Mouse (Mus musculus) MEL (cell line): ENCODE measurements around the gene Ppp1r27. TPM values are rescaled to one million over a fixed set of nuclear protein-coding genes. Genes with fewer than 3 reads are reported as not detected.

Experiments
- DNase-seq: peaks from one replicate; pipeline ENCODE4 v3.0.0; 2011; ENCODE audit warnings: low read depth, low spot score
- H3K27ac ChIP-seq: 2 replicates; pipeline ENCODE4 v1.5.1; 2012; ENCODE audit warnings: low read depth, mild to moderate bottlenecking, control low read depth, low read length, moderate library complexity; ENCODE audit not compliant: control insufficient read depth
- H3K27me3 ChIP-seq, 2 experiments: fragments of 150-350 bp in 1 of 2; sonication (generic) in 1 of 2; 2 replicates each; pipeline ENCODE4 v1.6.1; 2012; ENCODE audit warnings: low read length in 2 of 2, mild to moderate bottlenecking in 2 of 2, improper control_type of control experiment in 1 of 2, moderate library complexity in 1 of 2; ENCODE audit not compliant: insufficient read depth in 2 of 2, control insufficient read depth in 1 of 2
- H3K36me3 ChIP-seq, 2 experiments: 2 replicates each; pipeline ENCODE4 v1.6.1; 2012 to 2014; ENCODE audit warnings: low read length in 2 of 2, improper control_type of control experiment in 1 of 2, inconsistent platforms in 1 of 2, mild to moderate bottlenecking in 1 of 2; ENCODE audit not compliant: insufficient read depth in 2 of 2, control insufficient read depth in 1 of 2
- H3K4me1 ChIP-seq, 2 experiments: fragments of 150-350 bp in 1 of 2; sonication (generic) in 1 of 2; 2 replicates each; pipeline ENCODE4 v1.6.1; 2012; ENCODE audit warnings: low read length in 2 of 2, improper control_type of control experiment in 1 of 2, mild to moderate bottlenecking in 1 of 2; ENCODE audit not compliant: insufficient read depth in 2 of 2, control insufficient read depth in 1 of 2
- H3K4me3 ChIP-seq, 2 experiments: fragments of 150-350 bp in 1 of 2; sonication (generic) in 1 of 2; 2 replicates each; pipeline ENCODE4 v1.5.1; 2012; ENCODE audit warnings: low read depth in 2 of 2, low read length in 2 of 2, mild to moderate bottlenecking in 2 of 2, moderate library complexity in 2 of 2, control low read depth in 1 of 2, improper control_type of control experiment in 1 of 2; ENCODE audit not compliant: control insufficient read depth in 1 of 2, insufficient read depth in 1 of 2
- H3K79me2 ChIP-seq: 2 replicates; pipeline ENCODE4 v1.6.1; 2012; ENCODE audit warnings: mild to moderate bottlenecking, low read length, moderate library complexity; ENCODE audit not compliant: control insufficient read depth, poor library complexity, insufficient read depth
- H3K9ac ChIP-seq: 2 replicates; pipeline ENCODE4 v1.6.1; 2012; ENCODE audit warnings: low read depth, mild to moderate bottlenecking, control low read depth, low read length, moderate library complexity; ENCODE audit not compliant: control insufficient read depth, poor library complexity, severe bottlenecking
- H3K9me3 ChIP-seq: fragments of 150-350 bp; sonication (generic); replicated peaks from 2 replicates; pipeline ENCODE4 v1.6.1; 2012; ENCODE audit warnings: mild to moderate bottlenecking, low read length, improper control_type of control experiment, moderate library complexity; ENCODE audit not compliant: insufficient read depth
- BHLHE40 ChIP-seq: IDR thresholded peaks from 2 replicates; pipeline ENCODE4 v1.6.1; 2012; ENCODE audit warnings: low read depth, mild to moderate bottlenecking, inconsistent platforms, low read length, improper control_type of control experiment, borderline replicate concordance
- CTCF ChIP-seq, 3 experiments: IDR thresholded peaks in 2 of 3; conservative IDR thresholded peaks in 1 of 3; 2 replicates each; pipeline ENCODE4 v1.5.1; 2011 to 2012; ENCODE audit warnings: low read length in 3 of 3, low read depth in 2 of 3, mild to moderate bottlenecking in 2 of 3, improper control_type of control experiment in 1 of 3, inconsistent platforms in 1 of 3, mixed read lengths in 1 of 3, moderate library complexity in 1 of 3; ENCODE audit not compliant: control insufficient read depth in 1 of 3, insufficient read depth in 1 of 3, poor library complexity in 1 of 3, severe bottlenecking in 1 of 3
- E2F4 ChIP-seq: IDR thresholded peaks from 2 replicates; pipeline ENCODE4 v1.6.1; 2011; ENCODE audit warnings: low read depth, low read length, improper control_type of control experiment, borderline replicate concordance
- EP300 ChIP-seq, 2 experiments: IDR thresholded peaks; 2 replicates each; pipeline ENCODE4 v1.6.1; 2011; ENCODE audit warnings: improper control_type of control experiment in 2 of 2, low read length in 2 of 2, low read depth in 1 of 2, mild to moderate bottlenecking in 1 of 2
- GABPA ChIP-seq: IDR thresholded peaks from 2 replicates; pipeline ENCODE4 v1.6.1; 2012; ENCODE audit warnings: low read depth, mild to moderate bottlenecking, inconsistent platforms, low read length, improper control_type of control experiment, moderate library complexity
- GATA1 ChIP-seq: IDR thresholded peaks from 2 replicates; pipeline ENCODE4 v1.6.1; 2011; ENCODE audit warnings: low read depth, low read length, improper control_type of control experiment
- HCFC1 ChIP-seq: IDR thresholded peaks from 2 replicates; pipeline ENCODE4 v1.6.1; 2012; ENCODE audit warnings: low read depth, mild to moderate bottlenecking, inconsistent platforms, low read length, improper control_type of control experiment, moderate library complexity
- MAFK ChIP-seq: IDR thresholded peaks from 2 replicates; pipeline ENCODE4 v1.6.1; 2011; ENCODE audit warnings: low read depth, mild to moderate bottlenecking, low read length, improper control_type of control experiment, borderline replicate concordance
- MAX ChIP-seq: IDR thresholded peaks from 2 replicates; pipeline ENCODE4 v1.6.1; 2011; ENCODE audit warnings: low read length, improper control_type of control experiment
- MAZ ChIP-seq: IDR thresholded peaks from 2 replicates; pipeline ENCODE4 v1.6.1; 2012; ENCODE audit warnings: low read depth, mild to moderate bottlenecking, inconsistent platforms, low read length, improper control_type of control experiment
- MEF2A ChIP-seq: IDR thresholded peaks from 2 replicates; pipeline ENCODE4 v1.6.1; 2014; ENCODE audit warnings: low read depth, mild to moderate bottlenecking, inconsistent platforms, low read length, improper control_type of control experiment; ENCODE audit not compliant: poor library complexity, insufficient replicate concordance, severe bottlenecking; ENCODE audit errors: extremely low read depth
- MYC ChIP-seq: IDR thresholded peaks from 2 replicates; pipeline ENCODE4 v1.6.1; 2011; ENCODE audit warnings: low read depth, mild to moderate bottlenecking, low read length, improper control_type of control experiment, moderate library complexity
- NELFE ChIP-seq: IDR thresholded peaks from 2 replicates; pipeline ENCODE4 v1.6.1; 2011; ENCODE audit warnings: low read depth, low read length, improper control_type of control experiment
- POLR2AphosphoS2 ChIP-seq: IDR thresholded peaks from 2 replicates; pipeline ENCODE4 v1.6.1; 2011; ENCODE audit warnings: low read length, improper control_type of control experiment
- POLR2AphosphoS5 ChIP-seq: IDR thresholded peaks from 2 replicates; pipeline ENCODE4 v1.6.1; 2012; ENCODE audit warnings: low read depth, borderline replicate concordance, mild to moderate bottlenecking, inconsistent platforms, low read length, moderate library complexity, mixed read lengths
- RAD21 ChIP-seq: IDR thresholded peaks from 2 replicates; pipeline ENCODE4 v1.6.1; 2011; ENCODE audit warnings: mild to moderate bottlenecking, low read depth, low read length, improper control_type of control experiment
- RCOR1 ChIP-seq: IDR thresholded peaks from 2 replicates; pipeline ENCODE4 v1.6.1; 2012; ENCODE audit warnings: low read depth, mild to moderate bottlenecking, inconsistent platforms, low read length, improper control_type of control experiment
- SIN3A ChIP-seq: IDR thresholded peaks from 2 replicates; pipeline ENCODE4 v1.6.1; 2012; ENCODE audit warnings: low read length, improper control_type of control experiment, inconsistent platforms
- SMC3 ChIP-seq: IDR thresholded peaks from 2 replicates; pipeline ENCODE4 v1.6.1; 2011; ENCODE audit warnings: low read depth, low read length, improper control_type of control experiment
- UBTF ChIP-seq: IDR thresholded peaks from 2 replicates; pipeline ENCODE4 v1.6.1; 2012; ENCODE audit warnings: low read depth, mild to moderate bottlenecking, inconsistent platforms, low read length, improper control_type of control experiment, moderate library complexity, borderline replicate concordance; ENCODE audit not compliant: insufficient read depth
- USF2 ChIP-seq, 2 experiments: IDR thresholded peaks; 2 replicates each; pipeline ENCODE4 v1.6.1; 2011 to 2012; ENCODE audit warnings: improper control_type of control experiment in 2 of 2, low read length in 2 of 2, borderline replicate concordance in 1 of 2, inconsistent platforms in 1 of 2, low read depth in 1 of 2, mild to moderate bottlenecking in 1 of 2; ENCODE audit not compliant: insufficient read depth in 1 of 2
- ZC3H11A ChIP-seq: IDR thresholded peaks from 2 replicates; pipeline ENCODE4 v1.6.1; 2012; ENCODE audit warnings: low read depth, mild to moderate bottlenecking, inconsistent platforms, low read length, improper control_type of control experiment
- polyA plus RNA-seq, 2 experiments: library from polyadenylated mRNA; stranded (reverse) in 1 of 2; unstranded in 1 of 2; fragments of >175 nt in 1 of 2; fragments of >200 nt in 1 of 2; gene quantifications; 2 replicates each; pipeline versions ENCODE4 v1.2.1 to v1.2.4; 2012; ENCODE audit warnings: low replicate concordance in 2 of 2, low read depth in 1 of 2; ENCODE audit not compliant: insufficient read length in 2 of 2, insufficient read depth in 1 of 2, missing spikeins in 1 of 2
- total RNA-seq: library from RNA; depleted of rRNA; stranded (reverse); fragments of 300-350 nt; gene quantifications from 2 replicates; pipeline ENCODE4 v1.2.3, GENCODE M21; 2012

Gene Ppp1r27
- total and polyA plus RNA-seq, 3 experiments: not detected

DNA sequence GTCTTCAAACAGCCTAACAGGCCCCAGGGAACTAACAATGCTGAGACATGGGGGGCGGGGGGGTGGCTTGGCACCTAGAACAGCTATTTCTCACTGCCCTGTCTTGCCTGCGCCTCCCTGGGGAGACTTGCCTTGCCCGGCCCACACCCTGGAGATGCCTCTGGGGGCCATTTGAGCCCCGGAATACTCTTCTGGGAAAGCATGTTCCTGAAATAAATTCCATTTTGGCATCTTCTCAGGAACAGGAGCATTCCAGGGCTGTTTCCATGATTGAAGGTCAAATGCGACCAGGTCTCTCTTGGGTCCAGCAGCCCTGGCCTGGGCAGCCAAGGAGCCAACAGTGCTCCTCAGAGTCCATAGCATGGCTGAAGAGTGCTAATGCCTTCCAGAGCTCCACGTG is 8.6 kb downstream of the Ppp1r27 start (continued):
- TF ChIP-seq USF2 (IDR thresholded peaks at IDR 0.05; ENCODE audit: borderline replicate concordance in 1 of 2, insufficient read depth in 1 of 2, low read depth in 1 of 2, low read length in 2 of 2): no peak

GRCm38 (mm10) chr11:120541907-120542306 is 9.0 kb downstream of the Ppp1r27 start:
- DNase-seq: peak; percentile 46
- peaks cover 0 to 10% of the 10 kb centered on the region in 2 experiments; a peak in 1 of 4 replicates for H3K4me1 ChIP-seq
- H3K9me3 ChIP-seq: no peaks in the 10 kb centered on the region
- H3K36me3 ChIP-seq: no peaks in the 10 kb centered on the region; a peak in 1 of 4 replicates
- no peak overlapping the region for H3K9ac ChIP-seq
- H3K79me2 ChIP-seq: no peaks in the 10 kb centered on the region
- TF ChIP-seq NELFE: no peak
- peak; percentile 48 for TF ChIP-seq SMC3
- TF ChIP-seq UBTF: no peak
- TF ChIP-seq GABPA: no peak
- no peak for TF ChIP-seq MAZ
- TF ChIP-seq BHLHE40: 0 out of 2 replicates have a peak, but pooled peaks have one; percentile 31
- peak; percentile 13; the same call in 1 of the 2 replicates for TF ChIP-seq ZC3H11A
- 0 out of 2 replicates have a peak, but pooled peaks have one; percentile 41 for TF ChIP-seq MYC
- no peak for TF ChIP-seq SIN3A
- no peak for TF ChIP-seq EP300 (IDR thresholded peaks at IDR 0.05; ENCODE audit: low read depth in 1 of 2, low read length in 2 of 2)
- TF ChIP-seq HCFC1: no peak
- no peak for TF ChIP-seq POLR2AphosphoS2
- 0 out of 2 replicates have a peak, but pooled peaks have one; percentile 10 for TF ChIP-seq MAX
- no peak for TF ChIP-seq MEF2A
- no peak for TF ChIP-seq E2F4
- peak; percentile 52 for TF ChIP-seq RAD21
- peak; percentile 39 to 63 (median 59); a peak in 5 of 6 replicates for TF ChIP-seq CTCF (IDR thresholded peaks at IDR 0.05 in 2 of 3, conservative IDR thresholded peaks at IDR 0.05 in 1 of 3; ENCODE audit: control insufficient read depth in 1 of 3, insufficient read depth in 1 of 3, low read depth in 2 of 3, low read length in 3 of 3, poor library complexity in 1 of 3, severe bottlenecking in 1 of 3)
- no peak for TF ChIP-seq MAFK
- TF ChIP-seq POLR2AphosphoS5: no peak
- no peak for TF ChIP-seq RCOR1
- no peak for TF ChIP-seq GATA1
- TF ChIP-seq USF2 (IDR thresholded peaks at IDR 0.05; ENCODE audit: borderline replicate concordance in 1 of 2, insufficient read depth in 1 of 2, low read depth in 1 of 2, low read length in 2 of 2): no peak
- TF ChIP-seq, all 39 proteins: peak for 7
- H3K27ac ChIP-seq: no peak overlapping the region
- no peaks in the 10 kb centered on the region for H3K27me3 ChIP-seq
- no peak overlapping the region for H3K4me3 ChIP-seq
